In the genomic region with DNA sequence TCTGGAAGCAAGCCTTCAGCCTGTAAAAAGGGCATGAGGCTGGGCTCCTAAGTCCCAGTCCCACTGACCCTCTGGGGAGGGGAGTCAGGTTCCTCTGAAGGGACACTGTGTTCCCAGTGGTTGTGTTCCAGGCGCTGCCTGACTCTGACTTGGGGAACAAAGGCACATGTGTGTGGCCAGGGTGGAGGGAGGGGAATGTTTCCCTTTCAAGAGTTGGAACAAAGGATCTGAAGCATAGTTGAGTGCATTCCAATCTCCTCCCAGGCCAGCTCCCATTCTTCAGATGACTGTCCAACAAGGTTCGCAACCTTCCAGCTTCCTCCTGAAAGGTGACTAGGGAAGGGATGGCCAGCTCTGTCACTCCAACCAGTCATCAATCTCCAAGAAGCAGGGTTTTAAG, we compare ENCODE assay signal across 8 mouse cellular contexts. TPM values are rescaled to one million over a fixed set of nuclear protein-coding genes. Genes with fewer than 3 reads are reported as not detected.
DNase-seq lines count a peak whose midpoint lies in the region; ATAC-seq and TF ChIP-seq lines count a peak whose summit lies in the region.

No protein-coding gene starts in this region.

- no peak for TF ChIP-seq CTCF in stomach, postnatal 0 days (IDR thresholded peaks at IDR 0.05; ENCODE audit: low read depth)

- 23% methylated on average over 2 of the region's 2 CpGs for WGBS in embryonic facial prominence, embryonic 10.5 days
- 21% methylated on average over 2 of the region's 2 CpGs for WGBS in heart, embryonic 15.5 days
- WGBS in stomach, postnatal 0 days = 12% methylated on average over 2 of the region's 2 CpGs

- no peaks in the 10 kb centered on the region for H3K27me3 ChIP-seq in embryonic facial prominence, embryonic 10.5 days (replicated peaks; ENCODE audit: low read depth, poor library complexity, severe bottlenecking)
- H3K27me3 ChIP-seq in heart, embryonic 15.5 days = no peaks in the 10 kb centered on the region
- H3K27me3 ChIP-seq in stomach, postnatal 0 days (ENCODE audit: control insufficient read depth, insufficient read depth, low read length) = no peaks in the 10 kb centered on the region

- H3K4me1 ChIP-seq in embryonic facial prominence, embryonic 10.5 days = peaks cover 64% of the 10 kb centered on the region
- peaks cover 71% of the 10 kb centered on the region for H3K4me1 ChIP-seq in heart, embryonic 15.5 days (replicated peaks)
- H3K4me1 ChIP-seq in stomach, postnatal 0 days (replicated peaks; ENCODE audit: control insufficient read depth, insufficient read depth) = peaks cover 19% of the 10 kb centered on the region

- peak overlapping the region; percentile 33 for H3K4me2 ChIP-seq in heart, embryonic 15.5 days
- no peak overlapping the region for H3K4me2 ChIP-seq in stomach, postnatal 0 days (replicated peaks; ENCODE audit: low read depth)

- peak overlapping the region; percentile 75 for H3K27ac ChIP-seq in embryonic facial prominence, embryonic 10.5 days (replicated peaks)
- peak overlapping the region; percentile 88 for H3K27ac ChIP-seq in heart, embryonic 15.5 days
- peak overlapping the region; percentile 88 for H3K27ac ChIP-seq in stomach, postnatal 0 days (replicated peaks)

- no peak overlapping the region for H3K4me3 ChIP-seq in embryonic facial prominence, embryonic 10.5 days
- H3K4me3 ChIP-seq in heart, embryonic 15.5 days = no peak overlapping the region
- H3K4me3 ChIP-seq in stomach, postnatal 0 days (ENCODE audit: low read depth, low read length) = no peak overlapping the region

- TF ChIP-seq EP300 in stomach, postnatal 0 days (optimal IDR thresholded peaks at IDR 0.05) = no peak

- peak; percentile 12 for DNase-seq in thymus, postnatal 4 days
- DNase-seq in thymus, postnatal 36 days = no peak
- DNase-seq in embryonic facial prominence, embryonic 10.5 days (ENCODE audit: low spot score) = peak; percentile 49
- DNase-seq in kidney, postnatal 10 days = peak; percentile 65
- peak; percentile 86 for DNase-seq in lung, postnatal 10 days
- peak; percentile 70 for DNase-seq in stomach, postnatal 0 days (ENCODE audit: low spot score)
- DNase-seq in thymus, postnatal 25 days = no peak

- peak; percentile 38 for ATAC-seq in heart, embryonic 15.5 days (replicated peaks; ENCODE audit: insufficient number of reproducible peaks, insufficient read depth, low FRiP score, low read depth)
- peak; percentile 79 for ATAC-seq in stomach, postnatal 0 days (ENCODE audit: low FRiP score, low TSS enrichment)

- H3K9ac ChIP-seq in heart, embryonic 15.5 days = no peak overlapping the region
- no peak overlapping the region for H3K9ac ChIP-seq in stomach, postnatal 0 days (ENCODE audit: low read length)

- H3K36me3 ChIP-seq in embryonic facial prominence, embryonic 10.5 days (replicated peaks) = peaks cover 73% of the 10 kb centered on the region
- no peaks in the 10 kb centered on the region for H3K36me3 ChIP-seq in heart, embryonic 15.5 days
- no peaks in the 10 kb centered on the region for H3K36me3 ChIP-seq in stomach, postnatal 0 days (ENCODE audit: control insufficient read depth, insufficient read depth, low read length)

- H3K9me3 ChIP-seq in embryonic facial prominence, embryonic 10.5 days = no peaks in the 10 kb centered on the region; the same call in 1 of the 2 replicates
- no peaks in the 10 kb centered on the region for H3K9me3 ChIP-seq in heart, embryonic 15.5 days (replicated peaks)
- no peaks in the 10 kb centered on the region for H3K9me3 ChIP-seq in stomach, postnatal 0 days (ENCODE audit: control insufficient read depth, low read length)

RNA-seq across cellular contexts. Expression of gene Bcl2l1, which starts 11.2 kb away (rescaled TPM):
- 102 and 106 TPM in 2 replicates for polyA plus RNA-seq in embryonic facial prominence, embryonic 10.5 days (2016; fragmentation: Nextera tagmentation; extraction: Ambion mirVana)
- polyA plus RNA-seq in heart, embryonic 15.5 days (2015; fragmentation: Nextera tagmentation; extraction: Ambion mirVana) = 69.5 and 80.7 TPM in 2 replicates
- polyA plus RNA-seq in stomach, postnatal 0 days (2015; fragmentation: Nextera tagmentation; extraction: Ambion mirVana) = 45.6 and 48.7 TPM in 2 replicates

RNA-seq across cellular contexts. Expression of gene Tpx2, which starts 27.4 kb away (rescaled TPM):
- polyA plus RNA-seq in embryonic facial prominence, embryonic 10.5 days (2016; fragmentation: Nextera tagmentation; extraction: Ambion mirVana) = 144 and 151 TPM in 2 replicates
- polyA plus RNA-seq in heart, embryonic 15.5 days (2015; fragmentation: Nextera tagmentation; extraction: Ambion mirVana) = 47.3 and 49.9 TPM in 2 replicates
- 14.0 and 17.7 TPM in 2 replicates for polyA plus RNA-seq in stomach, postnatal 0 days (2015; fragmentation: Nextera tagmentation; extraction: Ambion mirVana)

Comparison
In these comparisons a context has a peak if more than half of its experiments do, and no peak if none do; other contexts are left out.
1. DNase-seq: peak in thymus, postnatal 4 days (single experiment), embryonic facial prominence, embryonic 10.5 days (single experiment), kidney, postnatal 10 days (single experiment), lung, postnatal 10 days (single experiment) and stomach, postnatal 0 days (single experiment); none in thymus, postnatal 36 days (0 of 2) and thymus, postnatal 25 days (single experiment).
2. Peak in every context shown above with its lines, with median percentiles within 50 percentile points of each other: H3K27ac ChIP-seq.